Mouse (Mus musculus) cerebellum, postnatal 25 days (tissue): ENCODE measurements at regions not wholly inside any gene's neighbourhood (a gene's known extent, or its start where the extent isn't known, plus 50 kb on each side); places are given as distances from the start of the nearest gene placed in this dataset.

Source experiments
- DNase-seq, 2 experiments: peaks; one replicate each; pipeline ENCODE4 v3.0.0; 2021; ENCODE audit warnings: mixed read lengths in 2 of 2

DNA sequence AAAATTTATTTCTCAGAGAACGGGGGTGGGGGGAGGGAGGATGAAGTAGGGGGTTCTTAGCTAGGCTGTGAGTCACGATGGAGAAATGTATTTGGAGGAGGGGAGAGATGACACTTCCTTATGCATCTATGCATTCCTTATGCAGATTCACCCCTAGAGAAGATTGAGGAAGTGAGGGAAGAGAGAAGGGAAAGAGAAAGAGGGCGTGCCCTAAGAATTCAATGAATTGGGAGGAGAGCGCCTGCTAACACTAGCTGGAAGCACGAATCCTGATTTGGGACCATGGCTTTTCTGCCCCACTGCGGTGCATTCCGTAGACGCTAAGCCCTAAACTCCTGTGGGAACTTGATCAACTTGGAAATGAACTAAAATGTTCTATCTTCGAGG, 56.1 kb downstream of the Foxi3 start:
- no peak for DNase-seq

DNA sequence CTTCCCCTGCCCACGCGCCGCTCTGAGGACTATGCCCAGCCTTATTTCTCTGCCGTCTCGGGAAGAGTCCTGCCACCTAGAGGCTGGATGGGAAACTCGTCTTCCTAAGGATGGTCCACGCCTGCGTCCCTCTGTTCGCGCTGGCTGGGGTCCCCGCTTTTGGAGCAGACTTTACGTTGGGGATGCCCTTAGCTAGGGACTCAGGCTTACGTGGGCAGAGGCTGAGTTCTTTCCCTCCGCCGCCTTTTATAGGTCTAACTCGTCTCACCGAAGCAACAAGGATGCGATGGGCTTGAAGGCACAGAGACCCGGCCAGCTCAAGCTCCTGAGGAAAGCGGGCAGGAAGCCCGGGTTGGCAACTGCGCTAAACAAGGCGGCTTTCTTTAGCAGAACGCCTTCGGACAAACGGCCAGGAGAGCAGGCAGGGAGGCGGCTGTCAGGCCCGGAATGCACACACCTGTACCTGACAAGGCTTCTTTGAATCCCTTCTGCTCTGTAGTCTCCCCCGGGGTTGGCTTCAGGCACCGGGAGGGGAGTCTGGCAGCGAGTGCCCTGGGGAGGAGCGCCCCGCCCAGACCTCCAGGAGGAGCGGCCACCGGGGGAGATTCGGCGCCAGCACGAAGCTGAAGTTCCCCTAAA, 56.6 kb downstream of the Foxi3 start:
- DNase-seq, result peak; percentile 74 to 78

DNA sequence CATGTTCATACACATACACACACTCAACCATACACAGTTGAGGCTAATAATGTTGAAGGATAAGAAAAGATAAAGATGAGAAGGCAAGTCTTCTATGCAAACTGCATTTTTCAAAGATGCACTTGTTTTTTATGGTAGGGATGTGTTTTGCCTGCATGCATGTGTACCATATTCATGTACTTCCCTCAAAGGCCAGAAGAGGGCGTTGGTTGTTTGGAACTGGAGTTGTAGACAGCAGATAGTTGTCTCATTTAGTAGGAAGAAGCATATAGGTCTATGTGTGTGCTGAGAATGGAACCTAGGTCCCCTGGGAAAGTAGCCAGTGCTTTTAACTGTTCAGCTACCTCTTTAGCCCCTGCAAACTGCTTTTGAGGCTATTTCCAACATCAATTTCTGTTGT, 60.1 kb downstream of the Foxi3 start:
- DNase-seq, result no peak

DNA sequence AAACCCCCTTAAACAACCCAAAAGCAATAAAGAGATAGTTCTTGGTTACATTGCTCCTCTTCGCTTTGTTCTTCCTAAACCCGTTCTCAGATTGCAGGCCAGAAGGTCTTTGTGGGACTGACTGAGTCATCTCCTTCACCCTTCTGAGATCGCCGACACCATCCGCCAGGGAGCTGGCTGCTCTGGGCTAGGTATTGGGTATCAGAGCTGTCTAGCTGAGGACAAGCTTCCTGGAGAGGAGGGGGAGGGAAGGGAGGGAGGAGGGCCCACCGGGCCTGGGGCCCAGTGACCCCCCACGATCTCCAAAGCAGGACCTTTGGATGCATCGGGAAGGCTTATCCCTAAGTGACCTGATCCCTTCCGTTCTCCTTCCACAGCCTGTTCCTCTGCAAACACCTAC, 65.0 kb downstream of the Foxi3 start:
- DNase-seq, result no peak

DNA sequence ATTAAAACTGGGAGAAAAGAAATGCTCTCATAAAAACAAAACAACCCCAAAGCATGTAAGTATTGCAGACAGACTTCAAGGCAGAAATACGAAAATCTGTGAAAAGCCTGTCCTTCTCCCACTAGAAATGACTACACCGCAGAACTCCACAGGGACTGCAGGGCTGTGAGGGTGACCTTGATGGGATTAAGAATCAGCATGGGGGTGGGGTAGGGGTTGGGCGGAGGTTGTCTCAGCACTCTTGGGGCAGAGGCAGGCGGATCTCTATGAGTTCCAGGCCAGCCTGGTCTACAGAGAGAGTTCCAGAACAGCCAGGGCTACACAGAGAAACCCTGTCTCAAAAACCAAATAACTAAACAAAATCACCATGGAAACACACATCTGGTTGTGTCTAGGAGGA, 69.1 kb downstream of the Foxi3 start:
- no peak for DNase-seq

DNA sequence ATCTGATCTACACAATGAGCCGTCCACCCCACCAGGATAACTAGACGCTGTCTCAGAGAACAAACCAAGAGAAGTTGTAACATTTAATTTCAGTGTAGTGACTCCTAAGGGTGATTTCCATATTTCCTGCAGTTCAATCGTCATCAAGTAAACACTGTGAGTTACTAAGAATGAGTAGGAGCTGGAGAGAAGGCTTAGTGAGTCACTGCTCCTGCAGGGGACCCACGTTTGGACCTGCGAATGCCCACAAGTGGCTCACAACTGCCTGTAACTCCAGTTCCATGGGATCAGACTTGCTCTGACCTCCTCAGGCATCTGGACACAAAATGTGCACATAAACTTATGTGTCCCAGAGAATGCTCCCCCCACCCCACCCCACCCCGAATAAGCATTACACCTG, 73.3 kb downstream of the Foxi3 start:
- no peak for DNase-seq

DNA sequence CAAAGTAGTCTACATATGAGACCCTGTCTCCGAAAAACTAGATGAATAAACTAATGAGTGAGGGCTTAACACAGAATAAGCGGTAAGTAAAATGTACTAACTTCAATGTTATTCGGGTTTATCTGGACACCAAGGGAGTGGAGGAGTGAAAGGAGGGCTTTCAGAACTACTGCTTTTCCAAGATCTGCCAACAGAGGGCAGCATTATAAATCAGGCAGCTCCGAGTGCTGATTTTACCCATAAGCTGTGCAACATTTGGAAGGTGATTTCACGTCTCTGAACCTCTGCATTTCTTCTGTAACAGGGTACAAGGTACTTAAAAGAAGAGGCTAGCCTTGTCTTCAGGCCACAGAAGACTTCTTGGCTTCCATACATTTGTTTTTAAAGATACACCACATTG, 74.2 kb downstream of the Foxi3 start:
- DNase-seq, result peak in 1 of 2 experiments; percentile 47

DNA sequence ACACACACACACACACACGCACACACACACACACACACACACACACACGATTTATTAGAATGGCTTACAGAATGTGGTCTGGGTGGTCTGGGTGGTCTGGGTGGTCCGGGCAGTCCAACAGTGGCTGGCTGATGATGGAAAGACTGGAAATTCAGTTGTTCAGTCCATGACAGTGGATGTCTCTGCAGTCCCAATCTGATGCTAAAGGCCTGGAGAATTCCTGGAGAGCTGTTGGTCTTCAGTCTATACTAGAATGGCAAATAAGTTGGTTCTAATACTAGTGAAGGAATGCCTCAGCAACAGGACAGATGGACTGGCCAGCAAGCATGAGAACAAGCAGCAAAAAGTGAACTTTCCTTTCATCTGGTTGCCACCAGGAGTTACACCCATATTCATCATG, 87.9 kb downstream of the Foxi3 start:
- no peak for DNase-seq

DNA sequence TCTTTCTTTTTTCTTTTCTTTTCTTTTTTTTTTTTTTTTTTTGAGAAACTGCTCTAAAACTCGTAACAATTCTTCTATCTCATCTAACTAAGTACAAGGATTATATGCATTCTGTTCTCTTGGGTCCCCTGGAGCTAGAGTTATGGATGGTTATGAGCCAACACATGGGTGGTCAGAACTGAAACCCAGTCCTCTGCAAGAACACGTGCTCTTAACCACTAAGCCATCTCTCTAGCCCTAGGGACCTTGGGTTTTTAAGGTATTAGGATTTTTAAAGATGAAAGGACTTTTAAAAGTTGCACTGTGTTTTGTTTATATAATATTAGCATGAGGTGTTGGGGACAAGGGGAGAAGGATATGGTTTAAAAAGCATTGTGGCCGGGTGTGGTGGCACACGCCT, 88.9 kb downstream of the Foxi3 start:
- DNase-seq, result no peak

DNA sequence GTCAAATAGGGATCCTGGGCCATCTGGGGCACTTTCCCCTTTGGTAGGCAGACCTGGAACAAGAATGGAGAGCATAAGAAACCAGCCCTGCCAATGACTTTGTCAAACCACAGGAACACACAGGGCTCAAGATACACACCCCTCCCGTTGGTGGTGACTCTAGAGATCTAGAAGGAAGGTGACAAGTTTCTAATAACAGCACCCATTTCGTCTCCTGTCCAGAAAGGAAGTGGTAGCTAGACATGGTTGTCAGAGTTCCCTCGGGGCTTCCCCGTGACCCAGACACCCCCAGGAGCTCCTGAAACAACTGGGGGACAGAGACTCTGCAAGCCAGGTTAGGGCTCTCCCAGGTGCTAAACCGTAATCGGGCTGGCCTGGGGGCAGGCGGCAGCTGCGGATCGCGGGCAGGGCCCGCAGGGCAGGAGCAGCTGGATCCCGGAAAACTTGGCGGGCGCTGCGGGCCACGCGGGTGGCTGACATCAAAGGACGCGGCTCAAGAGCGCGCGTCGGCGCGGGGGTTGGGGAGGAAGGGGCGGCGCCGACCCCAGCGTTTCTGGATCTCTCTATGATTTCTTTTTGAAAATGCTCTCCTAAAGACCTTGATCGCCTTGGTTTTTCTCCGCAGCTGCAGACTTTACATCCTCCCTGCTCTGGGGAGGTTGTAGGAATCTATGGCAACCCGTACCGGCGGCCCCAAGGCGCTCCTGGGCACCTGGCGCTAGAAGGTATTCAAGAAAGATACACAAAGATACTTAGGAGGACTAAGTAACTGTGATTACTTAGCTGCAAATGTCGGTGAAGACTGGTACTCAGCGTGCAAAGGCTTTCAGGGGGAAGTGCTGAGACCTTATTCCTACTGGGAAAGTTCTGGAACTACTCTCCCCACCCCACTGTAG, 92.1 kb downstream of the Foxi3 start:
- peak; percentile 11 to 15 for DNase-seq

DNA sequence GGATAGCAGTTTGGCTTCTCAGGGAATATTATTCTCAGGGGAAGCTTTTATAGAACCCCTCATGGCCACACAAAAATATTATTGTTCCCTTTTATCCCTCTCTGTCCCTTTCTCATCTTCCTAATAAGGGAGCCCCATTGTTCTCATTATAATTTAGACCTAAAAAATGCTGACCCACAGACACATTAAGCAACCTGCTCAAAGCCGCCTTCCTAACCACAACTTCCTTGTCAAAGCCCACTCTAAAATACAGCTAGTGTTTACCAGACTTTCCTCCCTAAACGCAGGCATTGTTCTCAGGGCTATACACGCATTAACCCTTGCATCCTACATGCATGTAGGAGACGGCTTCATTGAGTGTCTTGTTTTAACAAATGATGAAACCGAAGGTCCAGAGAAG, 93.9 kb downstream of the Foxi3 start:
- DNase-seq, result no peak

DNA sequence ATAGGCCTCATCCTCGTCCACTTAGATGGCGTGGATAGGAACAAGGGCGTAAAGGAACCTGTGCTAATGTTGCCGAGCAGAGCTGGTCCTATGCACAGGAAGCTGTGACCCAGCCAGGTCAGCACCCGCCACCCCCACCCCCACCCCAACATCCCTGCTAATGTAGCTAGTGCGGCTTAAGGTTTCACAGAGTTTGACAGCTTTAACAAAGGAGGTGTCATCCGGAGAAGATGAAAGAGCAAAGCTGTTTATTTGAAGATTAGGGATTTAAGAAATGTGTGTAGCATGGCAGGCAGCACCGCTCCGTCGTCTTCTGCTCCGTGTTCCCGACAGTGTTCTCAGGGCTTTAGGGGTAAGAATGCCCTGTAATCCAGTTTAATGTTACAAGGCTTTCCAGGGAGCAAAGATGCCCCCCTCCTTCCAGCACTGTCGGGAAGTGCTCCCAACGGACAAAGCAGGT, 93.5 kb downstream of the Thnsl2 start:
- no peak for DNase-seq

DNA sequence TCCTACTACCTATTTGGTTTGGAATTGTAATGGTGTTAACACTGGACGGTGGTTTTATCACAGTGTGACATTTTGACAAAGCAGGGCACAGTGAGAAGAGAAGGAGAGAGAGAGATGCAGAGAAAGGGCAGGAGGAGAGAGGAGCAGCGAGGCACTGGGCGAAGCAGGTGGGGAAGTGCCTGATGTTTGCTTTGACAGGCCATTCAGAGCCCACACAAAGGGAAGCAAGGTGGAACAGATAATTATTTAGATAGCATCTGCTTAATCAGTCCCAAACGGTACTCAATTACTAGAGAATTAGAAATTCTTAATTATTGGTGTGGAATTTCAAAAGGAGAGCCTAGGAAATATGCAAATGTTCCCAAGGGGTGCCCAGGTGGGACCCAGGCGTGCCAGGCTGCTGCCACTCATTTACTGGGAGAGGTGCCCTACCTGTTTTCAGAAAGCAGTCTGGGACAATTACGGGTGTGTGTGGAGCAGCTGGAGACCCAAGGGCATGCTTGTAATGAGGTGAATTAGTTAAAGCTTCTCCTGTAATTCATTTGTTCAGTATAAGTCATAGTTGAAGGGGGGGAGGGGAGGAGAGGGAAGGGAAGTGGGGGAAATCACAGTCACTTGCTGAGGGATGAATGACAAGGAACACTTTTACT, 86.9 kb downstream of the Thnsl2 start:
- DNase-seq, result no peak

DNA sequence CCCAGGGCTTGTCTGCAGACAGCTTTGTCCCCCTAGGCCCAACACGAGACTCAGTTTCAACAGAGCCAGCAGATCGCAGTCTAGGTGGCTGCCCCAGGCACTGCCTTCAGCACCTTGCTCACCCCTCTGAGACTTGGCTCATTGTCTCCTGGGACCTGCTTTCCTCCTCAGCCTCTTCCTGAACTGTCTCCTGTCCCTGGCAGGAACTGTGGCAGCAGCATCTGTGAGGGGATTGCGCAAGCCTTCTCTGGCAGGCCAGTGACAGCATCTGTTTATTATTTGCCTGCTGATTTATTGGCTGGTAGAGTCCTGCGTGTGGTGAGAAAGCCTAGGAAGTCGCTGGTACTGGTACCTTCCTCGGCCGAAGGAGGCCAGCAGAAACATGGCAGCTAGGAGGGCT, 84.1 kb downstream of the Thnsl2 start:
- DNase-seq, result no peak

DNA sequence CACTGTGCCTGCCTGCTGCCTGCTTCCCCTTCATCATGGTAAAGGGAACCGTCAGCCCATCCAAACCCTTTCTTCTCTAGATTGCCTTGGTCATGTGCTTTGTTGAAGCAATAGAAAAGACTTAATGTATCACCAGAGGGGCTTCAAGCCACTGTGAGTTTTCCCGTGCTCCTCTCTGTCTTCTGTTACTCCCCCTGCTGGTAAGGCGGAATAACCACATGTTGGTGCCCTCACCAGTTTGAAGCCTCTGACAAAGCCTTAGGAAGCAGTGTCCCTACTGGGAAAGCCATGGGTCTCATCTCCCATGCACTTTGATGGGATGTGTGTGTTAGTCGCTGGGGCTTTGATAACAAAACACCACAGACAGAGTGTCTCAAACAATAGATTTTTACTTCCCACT, 81.3 kb downstream of the Thnsl2 start:
- no peak for DNase-seq

DNA sequence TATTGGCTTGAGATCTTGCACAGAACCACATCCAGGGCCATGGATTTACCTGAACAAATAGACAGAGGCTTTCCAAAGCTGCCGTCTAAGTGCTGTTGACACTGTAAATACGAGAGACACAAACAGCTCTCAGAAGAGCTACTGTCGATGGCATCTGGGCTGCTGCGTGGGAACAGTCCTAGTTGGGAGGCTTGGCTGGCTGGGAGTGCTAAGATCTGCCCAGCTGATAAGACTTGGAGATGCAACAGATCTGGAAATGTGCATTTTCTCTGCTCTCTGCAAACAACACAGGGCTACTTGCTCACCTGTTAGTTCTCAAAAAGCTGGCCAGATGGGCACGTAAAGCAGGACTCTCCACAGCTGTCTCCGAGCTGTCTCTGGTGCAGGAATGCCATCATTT, 78.8 kb downstream of the Thnsl2 start:
- no peak for DNase-seq

DNA sequence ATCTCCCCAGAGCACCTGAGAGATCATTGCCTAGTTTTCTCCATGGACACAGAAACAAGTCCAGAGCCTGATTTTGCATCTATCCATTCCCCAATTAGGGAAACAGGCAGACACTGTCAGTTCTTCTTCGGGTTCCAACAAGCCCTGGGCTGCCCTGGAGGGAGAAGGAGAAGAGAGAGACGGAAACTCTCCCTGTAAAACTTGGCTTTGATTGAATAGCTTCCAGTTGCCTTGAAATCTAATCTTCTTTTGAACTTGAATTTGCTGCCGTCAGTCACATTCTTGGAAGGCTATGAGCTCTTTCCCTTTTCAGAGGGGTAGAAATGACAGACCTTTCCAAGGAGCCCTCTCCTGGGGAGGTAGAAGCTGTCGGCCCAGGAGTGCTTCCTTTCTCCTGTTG, 75.0 kb downstream of the Thnsl2 start:
- no peak for DNase-seq

DNA sequence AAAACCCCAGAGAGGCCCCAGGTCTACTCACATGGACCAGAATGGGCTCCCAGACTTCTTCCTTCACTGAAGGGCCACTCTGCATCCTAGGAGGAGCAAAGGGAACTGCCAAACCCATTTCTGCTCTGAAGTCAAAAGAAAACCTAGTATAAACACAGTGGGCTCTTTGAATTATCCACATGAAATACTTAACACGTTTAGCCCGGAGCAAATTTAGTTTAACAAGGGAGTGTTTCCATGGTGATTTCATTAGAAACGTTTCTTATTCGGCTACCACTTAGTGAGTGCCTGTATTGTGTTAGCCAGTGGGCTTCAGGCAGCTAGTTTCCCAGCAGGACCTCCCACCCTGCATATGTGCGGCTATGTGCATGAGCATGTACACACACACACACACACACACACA, 69.4 kb downstream of the Thnsl2 start:
- DNase-seq, result no peak
